Mouse (Mus musculus) right cerebral cortex, adult 18-20 months (tissue): ENCODE measurements around the gene Fam98a.

Source experiments
- DNase-seq: peaks from one replicate; pipeline ENCODE4 v3.0.0; 2022; ENCODE audit warnings: mixed read lengths

The Fam98a gene

GRCm38 (mm10) chr17:75521236-75521842 is 30.4 kb downstream of the Fam98a start:
- no peak for DNase-seq

- no peak for DNase-seq
Measured at GRCm38 (mm10) chr17:75519239-75519900, 32.4 kb downstream of the Fam98a start.

GRCm38 (mm10) chr17:75518181-75518901 is 33.4 kb downstream of the Fam98a start:
- no peak for DNase-seq

GRCm38 (mm10) chr17:75516591-75516990 is 35.2 kb downstream of the Fam98a start:
- DNase-seq, result no peak

GRCm38 (mm10) chr17:75509257-75509656 is 42.5 kb downstream of the Fam98a start:
- no peak for DNase-seq

GRCm38 (mm10) chr17:75506708-75507641 is 44.8 kb downstream of the Fam98a start:
- DNase-seq, result no peak

- DNase-seq, result no peak
Measured at GRCm38 (mm10) chr17:75506097-75506675, 45.6 kb downstream of the Fam98a start.

- no peak for DNase-seq
Measured at GRCm38 (mm10) chr17:75505053-75505452, 46.7 kb downstream of the Fam98a start.

- no peak for DNase-seq
Measured at GRCm38 (mm10) chr17:75503031-75503430, 48.7 kb downstream of the Fam98a start.

GRCm38 (mm10) chr17:75498241-75498651 is 53.5 kb downstream of the Fam98a start:
- peak; percentile 29 for DNase-seq

GRCm38 (mm10) chr17:75495213-75495612 is 56.5 kb downstream of the Fam98a start:
- no peak for DNase-seq
